Mouse (Mus musculus) urinary bladder, postnatal 10 days (tissue): ENCODE results near the gene Enkur.
"Not testable (repeated sequence)": the region's sequence is repeated elsewhere in the genome, so short reads cannot be mapped to it uniquely, and the experiment has no call there.

Experiments used
- DNase-seq: peaks from one replicate; pipeline ENCODE4 v3.0.0; 2022; ENCODE audit warnings: low spot score

Gene Enkur

DNA sequence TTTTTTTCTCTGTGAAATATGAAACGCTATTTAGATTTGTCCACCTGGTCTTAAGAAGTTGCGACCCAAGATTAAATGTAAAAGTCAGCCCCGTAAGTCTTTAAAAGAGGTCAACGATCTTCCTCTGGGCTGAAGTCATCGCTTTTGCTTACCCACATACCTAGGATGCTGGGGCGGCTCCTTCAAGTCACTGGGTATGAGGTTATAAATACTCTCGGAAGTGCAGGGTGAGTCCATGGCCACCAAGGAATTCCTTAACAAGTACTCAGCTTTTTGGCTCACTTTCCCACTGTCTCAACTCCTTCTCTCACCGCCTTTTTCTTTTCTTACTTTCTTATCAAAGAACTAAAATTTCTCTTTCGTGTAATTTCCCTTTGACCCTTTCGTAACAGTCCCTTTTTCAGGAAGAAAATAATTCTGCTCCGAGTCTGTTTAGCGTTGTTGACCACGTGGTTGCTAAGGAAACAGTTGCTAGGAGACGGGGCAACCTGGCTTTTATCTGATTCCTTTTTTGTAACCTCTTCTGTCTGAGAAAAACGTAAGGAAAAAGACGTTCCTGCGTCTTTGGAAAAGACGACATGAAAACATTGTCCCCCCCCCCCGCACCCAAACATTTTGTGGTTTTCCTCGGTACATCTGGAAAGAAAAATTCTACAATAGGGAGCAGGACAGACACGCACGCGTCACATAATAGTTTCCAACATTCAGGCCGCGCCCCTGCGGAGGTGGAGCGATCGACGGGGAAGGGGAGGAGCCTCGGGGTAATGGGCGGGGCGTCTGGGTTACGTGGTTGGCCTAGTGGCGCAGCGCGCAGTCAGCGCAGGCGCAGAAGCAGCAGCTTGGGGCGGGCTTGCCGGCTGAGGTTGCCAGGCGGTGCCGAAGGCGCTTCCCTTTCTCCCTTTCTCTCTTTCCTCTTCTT, at the start of gene Enkur, which contains the start of gene Thnsl1:
TSS of gene Enkur (minus strand) at position 454 of the 919 bp plus-strand sequence.
TSS of gene Thnsl1 (plus strand) at position 813 of the 919 bp plus-strand sequence.
- peak; percentile 95 for DNase-seq

DNA sequence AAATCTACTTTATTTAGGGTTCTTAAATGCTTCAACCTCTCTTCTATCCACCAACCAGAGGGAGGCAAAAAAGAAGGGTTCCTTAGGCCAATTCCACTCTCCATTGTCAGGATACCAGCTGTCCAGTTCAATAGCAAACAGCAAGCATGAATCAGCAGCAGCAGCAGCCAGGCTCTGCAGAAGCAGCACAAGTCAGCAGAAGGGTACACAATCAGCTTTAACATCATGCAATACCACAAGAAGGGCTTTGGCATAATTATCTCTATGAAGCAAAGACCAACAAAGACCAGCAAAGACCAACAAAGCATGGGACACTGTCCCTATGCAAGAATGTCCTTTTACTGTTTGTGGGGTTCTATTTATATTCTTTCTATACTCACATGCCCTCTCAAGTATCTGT, 49.1 kb upstream of the Enkur start:
- DNase-seq: no peak

DNA sequence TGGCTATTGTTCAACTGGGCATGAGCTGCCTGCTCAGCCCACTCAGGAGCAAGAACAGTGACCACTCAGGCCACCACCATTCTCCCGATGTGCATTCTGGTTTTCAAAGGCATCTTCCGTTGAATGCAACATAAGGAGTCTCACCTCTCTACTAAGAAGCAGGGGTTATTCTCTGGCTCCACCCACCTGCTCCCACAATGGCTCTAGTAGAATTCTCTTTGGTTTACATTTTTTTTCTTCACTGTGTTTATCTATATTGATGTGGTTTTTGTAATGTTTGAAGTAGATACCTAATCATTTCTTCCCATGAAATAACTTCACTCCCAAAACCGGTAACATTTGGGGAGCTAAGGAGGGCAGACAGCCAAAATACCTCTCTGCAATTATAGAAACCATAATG, 48.5 kb upstream of the Enkur start:
- no peak for DNase-seq

DNA sequence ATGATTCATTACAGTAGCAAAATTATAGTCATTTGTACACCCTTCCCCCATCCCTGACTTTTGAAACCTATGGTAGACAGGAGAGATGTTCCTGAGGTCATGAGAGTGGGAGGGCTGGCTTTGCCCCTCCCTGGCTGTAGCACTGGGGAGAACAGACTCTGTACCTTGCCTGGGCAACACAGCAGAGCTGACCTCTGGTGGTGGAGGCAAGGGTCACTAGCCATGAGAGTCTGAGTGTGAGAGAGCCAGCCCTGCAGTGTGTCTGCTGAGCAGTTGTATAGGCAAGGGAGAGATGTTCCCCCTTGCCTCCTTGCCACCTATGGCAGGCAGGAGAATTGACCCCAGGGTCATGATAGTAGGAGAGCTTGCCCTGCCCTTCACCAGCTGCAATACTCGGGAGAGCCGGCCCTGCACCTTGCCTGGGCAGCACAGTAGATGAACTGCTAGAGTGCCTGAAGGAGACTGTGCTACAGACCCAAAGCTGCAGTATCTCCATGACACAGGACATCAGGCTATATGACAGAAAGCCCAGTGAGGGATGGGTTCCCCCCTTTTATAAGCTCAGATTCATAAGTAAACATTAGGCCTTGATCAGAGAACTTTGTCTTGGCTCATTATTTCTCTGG, 40.4 kb upstream of the Enkur start:
- no peak for DNase-seq

DNA sequence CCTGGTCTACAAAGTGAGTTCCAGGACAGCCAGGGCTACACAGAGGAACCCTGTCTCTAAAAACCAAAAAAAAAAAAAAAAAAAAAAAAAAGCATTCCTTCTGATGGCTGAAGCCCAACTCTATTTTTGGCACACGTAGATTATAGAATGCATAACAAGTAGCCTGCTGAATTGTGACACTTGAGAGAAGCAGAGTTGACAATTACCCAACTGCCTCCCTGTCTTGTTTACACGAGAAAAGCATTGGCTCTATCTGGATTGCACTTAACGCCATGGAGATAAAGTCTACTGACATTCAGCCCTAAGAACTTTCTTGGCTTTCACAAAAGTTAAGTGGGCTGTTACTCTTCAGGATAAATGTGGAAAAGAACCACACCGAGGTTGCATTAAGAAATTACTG, 39.8 kb upstream of the Enkur start:
- no peak for DNase-seq

DNA sequence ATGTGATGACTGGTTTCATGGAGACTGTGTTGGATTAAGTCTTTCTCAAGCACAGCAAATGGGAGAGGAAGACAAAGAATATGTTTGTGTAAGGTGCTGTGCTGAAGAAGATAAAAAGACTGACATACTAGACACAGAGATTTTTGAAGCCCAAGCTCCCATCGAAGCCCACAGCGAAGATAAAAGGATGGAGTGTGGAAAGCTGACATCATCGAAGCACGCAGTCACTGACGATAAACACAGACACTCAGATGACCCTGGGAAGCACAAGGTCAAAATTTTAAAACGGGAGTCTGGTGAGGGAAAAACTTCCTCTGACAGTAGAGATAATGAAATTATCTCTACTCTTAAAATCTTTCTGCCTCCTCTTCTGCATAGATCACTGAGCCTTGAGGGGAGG, 38.9 kb upstream of the Enkur start:
- not testable (repeated sequence) for DNase-seq

DNA sequence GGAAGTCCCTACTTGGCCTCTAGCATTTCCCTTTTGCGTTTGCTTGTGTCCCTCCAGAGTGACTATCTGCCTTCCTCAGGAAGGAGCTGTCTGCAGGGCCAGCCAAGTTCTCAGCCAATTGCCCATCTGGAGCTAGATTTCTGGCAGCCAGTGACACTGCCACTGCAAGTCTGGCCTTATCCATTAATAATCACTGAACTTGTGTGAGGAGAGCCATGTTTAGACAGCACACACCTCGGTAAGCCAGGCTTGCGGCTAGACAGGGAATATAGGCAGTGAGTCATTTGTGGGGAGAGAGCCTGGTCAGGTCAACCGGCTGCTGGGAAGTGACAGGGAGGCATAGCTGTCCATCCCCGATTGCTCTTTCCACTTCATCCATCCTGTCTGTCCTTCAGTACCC, 31.7 kb upstream of the Enkur start:
- DNase-seq: no peak

DNA sequence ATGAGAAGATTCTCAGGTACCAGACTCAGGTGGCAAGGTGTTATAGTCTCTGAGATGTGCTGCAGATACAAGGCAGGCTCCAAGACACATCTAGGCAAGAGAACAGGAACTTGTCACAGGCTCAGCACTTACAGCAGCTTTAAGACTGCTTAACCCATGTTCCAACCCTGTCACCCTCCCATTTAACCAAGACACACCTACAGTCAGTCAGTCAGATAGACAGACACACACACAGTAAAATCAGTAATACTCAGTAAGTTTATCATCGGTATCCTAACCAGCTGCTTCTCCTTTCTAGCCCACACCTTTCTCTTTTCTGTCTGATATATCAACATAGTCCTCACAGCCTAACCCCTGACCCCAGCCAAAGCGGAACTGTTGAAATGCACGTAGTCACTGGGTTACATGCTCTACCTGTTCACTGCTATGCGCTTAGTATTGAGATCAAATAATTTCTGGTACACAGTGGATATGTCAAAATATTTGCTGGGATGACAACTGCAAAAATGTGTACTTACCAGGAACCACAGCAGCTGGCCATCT, 30.8 kb upstream of the Enkur start:
- no peak for DNase-seq

DNA sequence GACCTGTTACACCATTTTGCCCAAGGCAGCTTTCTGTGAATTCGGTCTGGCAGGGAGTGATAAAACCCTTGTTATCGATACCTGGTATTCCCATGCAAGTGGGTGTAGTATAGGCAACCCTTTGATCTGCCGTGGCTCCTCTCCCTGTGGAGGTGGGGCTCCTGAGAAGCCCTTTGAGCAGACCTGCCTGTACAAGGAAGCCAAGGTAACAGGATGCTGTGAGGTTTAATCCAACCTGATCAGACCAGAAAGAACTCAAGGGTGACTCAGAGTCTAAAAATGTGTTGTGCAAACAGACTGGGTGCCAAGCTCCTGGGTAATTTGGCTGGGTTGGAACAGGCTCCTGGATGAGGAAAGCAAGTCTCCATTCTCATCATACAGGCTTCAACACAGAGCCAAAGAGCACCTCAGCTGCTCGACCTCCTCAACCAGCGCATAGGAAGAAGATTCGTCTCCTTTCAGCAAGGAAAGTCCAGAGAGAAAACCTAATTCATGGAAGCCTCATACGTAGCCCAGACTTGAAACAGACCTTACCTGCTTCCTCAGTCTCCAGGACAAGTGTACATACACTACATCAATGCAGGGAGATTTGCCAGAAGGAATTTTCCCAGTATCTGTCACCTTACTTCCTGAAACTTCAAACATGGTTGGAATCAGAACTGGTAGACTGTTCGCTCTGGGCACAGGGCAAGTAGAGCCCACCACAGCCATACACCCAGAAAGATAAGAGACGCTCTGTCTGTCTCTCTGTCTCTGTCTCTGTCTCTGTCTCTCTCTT, 29.9 kb upstream of the Enkur start:
- DNase-seq: no peak

DNA sequence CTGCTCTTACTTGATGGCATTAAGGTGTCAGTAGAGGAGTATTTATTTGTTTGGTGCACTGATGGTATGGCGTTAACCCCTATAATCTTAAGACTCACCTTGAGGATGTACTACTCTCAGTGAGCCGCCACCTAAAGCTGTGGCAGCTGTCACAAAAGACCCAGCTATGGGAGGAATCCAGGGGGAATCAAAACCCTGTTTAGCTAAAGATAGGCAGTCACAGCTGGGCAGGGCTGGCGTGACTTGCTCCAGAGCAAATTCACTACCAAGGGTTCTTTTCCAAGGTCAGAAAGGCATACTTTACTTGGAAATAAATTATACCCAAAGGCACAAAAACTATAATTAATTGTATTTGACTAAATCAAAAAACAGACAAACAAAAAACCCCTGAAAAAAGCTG, 26.0 kb upstream of the Enkur start:
- no peak for DNase-seq

DNA sequence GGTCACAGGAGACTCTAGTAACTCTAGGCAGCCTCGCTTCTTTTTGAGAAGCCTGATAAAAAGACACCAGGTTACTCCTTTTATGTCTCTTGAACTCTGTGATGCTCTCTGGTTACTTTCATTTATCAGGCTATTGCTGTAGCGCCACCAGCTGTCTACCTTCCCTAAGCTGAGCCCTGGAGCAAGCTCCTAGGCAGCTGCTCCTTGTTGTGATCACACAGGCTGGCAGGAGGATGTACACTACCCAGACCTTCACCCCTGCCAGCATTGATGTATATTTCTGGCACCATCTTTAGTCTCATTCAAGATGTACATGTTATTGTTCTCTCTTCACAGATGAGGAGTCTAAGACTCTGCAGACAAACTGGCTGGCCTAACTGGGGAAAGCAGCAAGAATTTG, 25.1 kb upstream of the Enkur start:
- no peak for DNase-seq

DNA sequence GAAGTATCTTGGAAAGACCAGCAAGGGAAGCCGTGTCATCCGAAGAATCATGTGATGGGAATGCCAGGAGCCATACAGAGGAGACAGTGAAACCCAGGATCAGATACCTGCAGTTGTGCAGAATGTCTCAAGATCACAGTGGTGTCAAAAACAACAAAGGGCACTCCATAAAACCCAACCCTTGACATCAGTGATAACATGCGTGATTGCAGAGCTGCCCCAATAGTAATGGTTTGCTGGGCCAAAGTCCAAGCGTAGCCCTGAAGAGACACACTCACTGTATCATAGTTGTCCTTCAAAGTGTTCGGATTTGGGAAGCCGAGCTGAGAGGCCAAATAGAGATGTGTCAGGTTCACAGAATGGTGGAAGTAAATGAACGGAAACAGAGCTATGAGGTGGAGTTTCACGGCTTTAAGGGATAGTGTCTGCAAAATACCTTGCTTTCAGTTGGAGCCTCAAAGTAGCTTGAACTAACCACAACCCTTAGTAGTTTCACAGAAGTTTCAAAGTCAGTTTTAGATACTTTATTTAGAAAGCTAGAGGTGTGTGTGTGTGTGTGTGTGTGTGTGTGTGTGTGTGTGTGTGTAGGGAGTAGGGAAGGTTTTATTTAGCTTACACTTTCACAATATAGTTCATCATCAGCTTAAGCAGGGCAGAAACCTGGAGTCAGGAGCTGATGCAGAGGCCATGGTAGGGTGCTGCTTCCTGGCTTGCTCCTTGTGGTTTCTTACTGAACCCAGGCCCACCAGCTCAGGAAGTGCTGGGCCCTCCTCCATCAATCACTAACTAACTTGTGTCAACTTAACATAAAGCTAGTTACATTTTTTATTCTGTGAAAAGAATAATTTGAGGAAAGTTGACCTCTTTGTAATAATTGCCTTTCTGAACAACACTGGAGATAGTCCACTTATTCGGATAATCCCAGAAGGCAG, 17.6 kb upstream of the Enkur start:
- no peak for DNase-seq

DNA sequence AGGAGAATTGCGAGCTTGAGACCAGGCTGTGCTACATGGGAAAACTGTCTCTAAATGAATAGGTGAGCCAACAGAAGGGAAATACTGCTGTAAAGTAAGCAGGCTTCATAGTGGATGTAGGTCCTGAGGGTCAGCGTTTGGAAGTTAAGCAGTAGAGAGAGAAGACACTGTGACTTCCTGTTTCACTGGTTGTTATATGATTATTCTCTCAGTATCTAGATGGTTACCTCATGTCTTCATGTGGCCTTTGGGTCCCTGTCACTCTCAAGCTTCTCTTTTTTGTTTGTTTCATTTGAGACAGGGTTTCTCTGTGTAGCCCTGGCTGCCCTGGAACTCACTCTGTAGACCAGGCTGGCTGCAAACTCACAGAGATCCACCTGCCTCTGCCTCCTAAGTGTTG, 10.1 kb upstream of the Enkur start:
- no peak for DNase-seq

DNA sequence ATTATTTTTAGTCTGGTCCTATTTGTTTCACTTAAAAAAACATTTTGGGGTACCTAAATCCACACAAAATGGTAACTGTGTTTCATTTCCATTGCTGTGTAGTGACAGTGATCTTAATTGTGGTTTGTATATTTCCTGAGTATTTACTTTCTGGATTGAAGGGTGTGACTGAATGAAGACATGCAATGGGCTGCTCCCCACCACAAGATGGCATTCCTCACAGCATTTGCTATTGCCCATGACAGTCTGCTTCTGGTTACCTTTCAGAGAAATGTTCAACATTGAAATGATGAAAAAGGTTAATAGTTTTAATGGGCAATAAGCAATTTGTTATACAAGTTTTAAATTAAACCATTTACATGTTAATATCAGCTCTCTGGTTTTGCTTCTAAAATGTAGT, 9.2 kb upstream of the Enkur start:
- no peak for DNase-seq

DNA sequence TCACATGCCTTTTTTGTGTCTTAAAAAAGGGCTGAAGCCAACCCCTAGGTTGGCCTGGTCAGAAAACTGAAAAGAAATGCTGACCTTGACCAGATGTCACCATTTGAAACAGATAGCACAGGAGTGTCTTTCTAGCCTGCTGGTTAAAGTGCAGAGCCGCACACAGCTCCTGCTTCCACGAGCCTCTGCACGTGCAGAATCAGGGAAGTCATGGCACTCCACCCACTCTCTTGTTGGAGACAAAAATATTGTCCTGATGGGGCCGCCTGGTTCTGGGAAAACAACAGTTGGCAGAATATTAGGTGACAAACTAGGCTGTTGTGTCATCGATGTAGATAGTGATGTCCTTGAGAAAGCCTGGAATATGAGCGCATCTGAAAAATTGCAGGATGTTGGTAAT, 6.2 kb upstream of the Enkur start:
- no peak for DNase-seq

DNA sequence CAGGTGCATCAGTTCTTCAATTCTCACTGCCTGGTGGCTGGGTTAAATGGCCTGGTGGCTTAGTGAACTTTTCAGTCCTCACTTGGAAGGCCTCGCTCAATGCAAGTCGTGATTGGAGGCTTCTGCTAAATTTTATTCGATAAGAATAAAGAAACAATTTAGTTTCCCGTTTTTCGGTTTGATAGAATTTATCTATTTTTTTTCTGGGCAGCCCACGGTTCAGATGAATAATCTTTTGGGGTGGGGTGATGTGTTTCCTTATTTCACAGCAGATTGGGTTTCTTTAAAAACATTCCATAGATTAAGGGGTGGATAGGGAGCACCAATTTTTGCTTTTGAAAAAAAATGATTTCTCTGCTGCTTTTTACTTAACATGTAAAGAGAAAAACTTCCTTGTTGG, 1.1 kb upstream of the Enkur start:
- no peak for DNase-seq

DNA sequence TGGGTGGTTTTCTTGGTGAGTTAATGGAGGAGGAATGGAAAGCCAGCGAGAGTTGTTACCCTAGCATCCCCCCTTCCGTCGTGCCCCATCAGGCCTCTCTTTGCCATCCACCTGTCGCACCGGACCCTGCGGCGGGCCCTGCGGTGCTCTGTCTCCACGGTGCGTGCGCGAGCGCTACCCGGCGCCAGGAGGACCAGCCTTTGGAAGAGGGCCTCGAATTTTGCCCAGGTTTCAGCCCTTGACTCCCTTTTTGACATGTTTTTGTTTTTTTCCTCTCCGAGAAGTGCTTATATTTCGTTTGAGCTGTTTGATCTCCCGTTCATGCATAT, 630 bp upstream of the Enkur start:
- DNase-seq: no peak

DNA sequence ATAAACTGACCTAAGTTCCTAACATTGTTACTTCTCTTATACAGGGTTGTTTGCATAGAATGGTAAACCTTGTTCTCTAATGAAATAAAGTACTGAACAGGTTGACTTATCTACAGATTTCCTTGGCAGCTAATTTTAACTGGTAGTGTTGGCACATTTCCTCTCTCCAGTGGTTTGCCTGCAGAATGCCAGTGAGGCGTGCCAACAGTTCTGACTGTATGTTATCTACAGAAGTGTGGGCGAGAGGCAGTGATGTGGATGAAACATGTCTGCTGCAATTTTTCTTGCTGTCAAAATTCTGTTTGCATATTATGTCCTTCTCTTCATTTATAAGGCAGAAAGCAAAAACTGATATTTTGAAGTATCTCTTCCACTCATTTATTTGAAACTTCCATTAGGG, 2.4 kb downstream of the Enkur start:
- DNase-seq: no peak

DNA sequence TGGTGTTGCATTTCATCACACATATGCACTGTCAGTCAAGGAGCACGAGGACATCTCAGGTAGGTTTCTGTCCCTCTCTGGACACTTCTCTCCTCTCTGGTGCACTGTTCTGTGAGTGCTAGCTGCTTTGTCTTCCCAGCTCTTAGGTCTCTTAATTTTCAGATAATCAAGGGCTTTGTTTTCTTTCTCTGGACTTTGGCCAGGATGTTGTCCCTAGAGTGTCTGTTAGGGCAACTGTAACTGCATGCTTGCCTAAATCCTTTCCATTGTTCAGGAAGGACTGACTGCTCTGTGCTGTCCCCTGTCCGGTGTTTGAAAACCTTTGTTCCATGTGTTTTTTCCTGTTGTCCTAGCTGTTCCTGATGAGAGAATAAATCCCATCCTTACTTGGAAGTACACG, 6.1 kb downstream of the Enkur start:
- no peak for DNase-seq

DNA sequence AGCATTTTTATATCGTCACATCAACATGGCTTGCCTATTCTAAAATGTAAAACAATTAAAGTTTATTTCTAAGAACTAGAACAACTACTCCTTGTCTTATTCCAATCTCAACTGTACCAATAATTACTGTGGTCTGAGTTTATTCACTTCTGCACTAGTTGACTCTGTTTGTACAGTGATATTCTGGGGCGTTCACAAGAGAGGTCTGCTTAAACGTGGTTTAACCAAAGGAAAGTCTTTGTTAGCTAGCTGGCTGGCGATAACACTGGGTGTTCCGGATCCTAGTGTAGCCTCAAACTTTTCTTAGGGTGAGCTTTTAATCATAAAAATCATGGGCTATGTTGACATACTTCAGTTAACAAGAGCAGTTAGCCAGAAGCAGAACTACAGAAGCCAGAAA, 9.9 kb downstream of the Enkur start:
- no peak for DNase-seq

DNA sequence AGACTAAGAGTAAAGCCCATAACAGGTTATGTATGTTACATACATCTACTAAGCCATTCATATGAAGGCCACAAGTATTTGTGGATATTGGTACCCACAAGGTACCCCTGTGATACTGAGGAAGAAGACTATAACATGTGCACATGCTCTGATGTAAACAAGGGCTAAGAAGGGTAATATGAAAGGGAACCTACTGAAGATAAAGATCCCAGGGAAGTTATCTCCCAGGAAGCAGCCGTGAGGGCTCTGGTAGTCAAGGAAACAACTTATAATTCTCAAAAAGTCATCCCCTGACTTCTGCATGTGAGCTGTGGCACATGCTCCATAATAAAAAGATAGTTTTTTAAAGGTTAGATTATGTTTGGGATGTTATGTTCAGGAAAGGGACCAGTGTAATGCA, 13.9 kb downstream of the Enkur start:
- no peak for DNase-seq

DNA sequence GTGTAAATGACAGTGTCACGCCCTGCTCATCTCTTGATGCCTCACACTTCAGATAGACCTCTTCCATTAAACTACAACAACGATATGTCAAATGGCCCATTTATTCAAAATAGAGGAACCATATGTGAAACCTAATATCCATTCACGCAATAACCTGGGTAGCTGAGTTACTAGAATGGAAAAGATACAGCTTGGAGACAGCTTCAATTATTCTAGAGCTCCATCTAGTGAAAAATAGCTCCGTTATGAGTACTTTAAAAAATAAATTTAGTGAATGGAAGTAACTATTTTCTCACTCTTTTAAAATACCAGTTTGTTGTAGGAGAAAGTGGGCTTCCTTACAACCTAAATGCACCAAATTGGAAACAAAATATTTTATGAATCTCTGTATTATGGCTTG, 16.6 kb downstream of the Enkur start:
- DNase-seq: no peak
